Mouse (Mus musculus) neural tube, embryonic 11.5 days (tissue): ENCODE results near the gene Prodh2. TPM values are rescaled to one million over a fixed set of nuclear protein-coding genes. Genes with fewer than 3 reads are reported as not detected.

ENCODE experiments used
- ATAC-seq: fragments of 200-750 bp; cut with Nextera tagmentation; 2 replicates; pipeline ENCODE4 v1.8.0; 2017; ENCODE audit warnings: moderate number of reproducible peaks, mild to moderate bottlenecking, moderate TSS enrichment, moderate library complexity; ENCODE audit not compliant: insufficient read depth, low FRiP score, low TSS enrichment
- DNase-seq: peaks from one replicate; pipeline ENCODE4 v3.0.0-alpha.2; 2015; ENCODE audit warnings: low spot score
- H3K27ac ChIP-seq: fragments of 300-500 bp; sonication (generic); 2 replicates; pipeline ENCODE4 v1.5.1; 2014; ENCODE audit warnings: low read depth, mild to moderate bottlenecking, low read length
- H3K27me3 ChIP-seq: fragments of 300-500 bp; sonication (generic); 2 replicates; pipeline ENCODE4 v1.6.1; 2014; ENCODE audit warnings: mild to moderate bottlenecking, low read length, mixed read lengths; ENCODE audit not compliant: control insufficient read depth, insufficient read depth
- H3K36me3 ChIP-seq: fragments of 300-500 bp; sonication (generic); 2 replicates; pipeline ENCODE4 v1.6.1; 2014; ENCODE audit warnings: mild to moderate bottlenecking, low read length, moderate library complexity, mixed read lengths; ENCODE audit not compliant: control insufficient read depth, insufficient read depth
- H3K4me1 ChIP-seq: fragments of 300-500 bp; sonication (generic); 2 replicates; pipeline ENCODE4 v1.6.1; 2014; ENCODE audit warnings: low read length, mixed read lengths; ENCODE audit not compliant: control insufficient read depth, insufficient read depth
- H3K4me2 ChIP-seq: fragments of 300-500 bp; sonication (generic); 2 replicates; pipeline ENCODE4 v1.6.1; 2014; ENCODE audit warnings: low read depth, mild to moderate bottlenecking, moderate library complexity
- H3K4me3 ChIP-seq: fragments of 300-500 bp; sonication (generic); 2 replicates; pipeline ENCODE4 v1.5.1; 2014; ENCODE audit warnings: low read depth, low read length
- H3K9ac ChIP-seq: fragments of 300-500 bp; sonication (generic); 2 replicates; pipeline ENCODE4 v1.6.1; 2014; ENCODE audit warnings: mild to moderate bottlenecking, low read length
- H3K9me3 ChIP-seq: fragments of 300-500 bp; sonication (generic); 2 replicates; pipeline ENCODE4 v1.6.1; 2016; ENCODE audit warnings: low read length; ENCODE audit not compliant: control insufficient read depth
- WGBS: fragments of 180-500 bp; shearing (Covaris S2); extraction: QIAGEN DNeasy Blood & Tissue Kit; methylation state at CpG from one replicate; pipeline ENCODE4 v1.1.7; 2014; 5-methylcytosine and 5-hydroxymethylcytosine counted together
- microRNA-seq: library from miRNA; unstranded; fragments of <30 nt; microRNA quantifications from one replicate; pipeline ENCODE4, GENCODE M21; 2016
- polyA plus RNA-seq: library from polyadenylated mRNA; unstranded; fragments of >200 nt; fragmentation: Nextera tagmentation; extraction: Ambion mirVana; gene quantifications from 2 replicates; pipeline ENCODE4 v1.2.1, GENCODE M21; 2014

Prodh2 gene
- polyA plus RNA-seq, 1 experiment from 2014 or later, result not detected

DNA sequence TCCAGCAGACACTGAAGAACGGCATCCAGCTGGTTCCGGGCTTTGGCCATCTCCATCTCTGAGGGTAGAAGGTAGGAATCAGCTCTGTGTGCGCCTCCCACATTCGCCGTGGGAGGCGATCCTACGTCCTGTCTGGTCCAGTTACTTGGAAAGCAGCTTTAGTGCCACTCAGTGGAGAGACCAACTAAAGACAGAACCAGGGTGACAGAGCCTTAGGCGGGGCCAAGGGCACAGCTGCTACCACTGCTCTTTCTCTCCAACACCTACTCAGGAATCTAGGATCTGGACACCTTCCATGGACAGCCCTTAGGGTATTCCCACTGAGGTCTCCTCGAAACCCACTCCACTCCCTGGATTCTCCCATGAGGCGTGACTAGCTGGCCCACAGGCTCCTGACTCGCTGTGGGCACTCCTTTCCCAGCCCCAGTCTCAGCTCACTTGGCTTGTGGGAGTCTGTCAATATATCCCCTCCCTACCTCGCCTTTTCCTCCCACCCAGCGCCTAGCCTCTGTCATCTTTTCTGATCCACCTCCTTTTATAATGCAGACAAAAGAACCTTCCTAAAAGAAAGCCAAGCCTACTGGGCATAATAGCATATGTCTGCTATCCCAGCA, 64.6 kb downstream of the Prodh2 start:
- Histone ChIP-seq H3K4me3 (0 out of 2 replicates have a peak overlapping the region, but pooled peaks have one; percentile 49), H3K36me3 (peaks cover 16% of the 10 kb centered on the region), H3K4me2 (peak overlapping the region; percentile 90), H3K4me1 (peaks cover 15% of the 10 kb centered on the region), H3K27me3 (no peaks in the 10 kb centered on the region), H3K27ac (no peak overlapping the region), H3K9ac (no peak overlapping the region), H3K9me3 (no peaks in the 10 kb centered on the region)
- 90% methylated on average over 13 of the region's 13 CpGs for WGBS
- DNase-seq (no peak), ATAC-seq (no peak)

DNA sequence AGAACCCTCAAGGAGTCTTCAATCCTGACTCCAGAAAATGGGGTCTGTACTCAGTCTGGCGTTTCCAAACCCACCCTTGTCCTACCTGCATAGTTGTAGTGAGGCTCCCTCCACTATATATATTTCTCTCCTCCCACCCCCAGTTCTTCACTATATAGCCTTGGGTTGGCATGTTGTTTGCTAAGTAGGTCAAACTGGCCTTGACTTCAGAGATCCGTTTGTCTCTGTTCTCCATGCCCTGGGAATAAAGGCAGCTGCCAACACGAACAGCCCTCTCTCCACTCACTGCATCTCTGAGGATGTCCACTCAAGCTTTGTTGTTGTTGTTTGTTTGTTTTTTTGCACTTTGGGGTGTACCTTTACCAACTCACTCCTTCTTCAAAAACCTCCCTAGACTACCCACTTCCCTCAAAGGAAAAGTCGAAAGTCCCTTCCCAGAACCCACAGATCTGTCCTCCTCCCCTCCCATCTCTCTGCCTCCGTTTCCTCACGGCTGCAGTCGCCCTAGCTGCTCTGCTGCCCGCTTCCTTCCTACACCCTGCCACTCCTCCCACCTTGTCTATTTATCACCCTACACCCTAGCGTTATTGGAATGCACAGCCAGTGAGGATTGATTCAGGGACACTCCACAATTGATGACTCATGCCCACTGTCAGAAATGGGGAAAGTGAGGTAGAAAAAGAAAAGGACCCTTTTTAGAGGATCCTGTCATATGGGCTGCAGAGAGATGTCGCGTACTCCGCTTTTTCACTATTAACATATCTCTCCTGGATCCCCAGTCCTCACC, 65.4 kb downstream of the Prodh2 start:
- H3K4me1 ChIP-seq, result peaks cover 9% of the 10 kb centered on the region
- WGBS, result 19% methylated on average over 12 of the region's 12 CpGs
- no peak overlapping the region for H3K27ac ChIP-seq
- ATAC-seq, result no peak
- DNase-seq, result no peak
- H3K27me3 ChIP-seq, result no peaks in the 10 kb centered on the region
- peak overlapping the region; percentile 52 for H3K9ac ChIP-seq
- peak overlapping the region; percentile 90 for H3K4me2 ChIP-seq
- H3K9me3 ChIP-seq, result no peaks in the 10 kb centered on the region
- peaks cover 16% of the 10 kb centered on the region for H3K36me3 ChIP-seq
- peak overlapping the region; percentile 49 for H3K4me3 ChIP-seq

GRCm38 (mm10) chr7:30559443-30559954, 66.1 kb downstream of the Prodh2 start, which contains the start of gene Lin37:
Lin37 (minus strand) TSS chr7:30559838.
- Histone ChIP-seq H3K27ac (no peak within 1 kb of the TSS), H3K27me3 (no peaks in the 10 kb centered on the region), H3K4me3 (peak within 1 kb of the TSS; percentile 49), H3K9me3 (no peaks in the 10 kb centered on the region), H3K9ac (peak within 1 kb of the TSS; percentile 52), H3K36me3 (peaks cover 15% of the 10 kb centered on the region), H3K4me2 (peak within 1 kb of the TSS; percentile 90), H3K4me1 (peaks cover 11% of the 10 kb centered on the region)
- ATAC-seq, result peak; percentile 84
- DNase-seq, result peak; percentile 96
- under 1% methylated on average over 20 of the region's 20 CpGs for WGBS

DNA sequence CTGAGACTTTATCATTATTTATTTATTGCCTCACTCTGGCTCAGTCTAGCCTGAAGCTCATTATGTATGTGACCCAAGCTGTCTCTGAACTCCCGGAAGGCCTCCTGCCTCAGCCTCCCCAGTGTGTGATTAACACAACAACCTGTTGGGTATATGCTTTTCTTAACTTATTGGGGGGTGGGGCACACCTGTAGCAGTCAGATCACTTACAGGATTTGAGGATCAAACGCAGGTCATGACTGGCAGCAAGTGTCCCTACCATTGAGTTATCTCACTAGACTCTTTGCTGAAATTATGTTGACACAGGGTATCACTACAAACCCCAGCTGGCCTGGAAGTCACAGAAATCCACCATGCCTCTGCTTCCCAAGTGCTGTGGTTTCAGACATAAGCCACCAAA, 66.9 kb downstream of the Prodh2 start:
- DNase-seq (no peak), ATAC-seq (no peak)
- Histone ChIP-seq H3K9me3 (no peaks in the 10 kb centered on the region), H3K36me3 (peaks cover 10% of the 10 kb centered on the region), H3K27me3 (no peaks in the 10 kb centered on the region), H3K27ac (no peak overlapping the region), H3K4me2 (no peak overlapping the region), H3K9ac (no peak overlapping the region), H3K4me1 (peaks cover 11% of the 10 kb centered on the region), H3K4me3 (no peak overlapping the region)
- 66% methylated on average over 2 of the region's 2 CpGs for WGBS

DNA sequence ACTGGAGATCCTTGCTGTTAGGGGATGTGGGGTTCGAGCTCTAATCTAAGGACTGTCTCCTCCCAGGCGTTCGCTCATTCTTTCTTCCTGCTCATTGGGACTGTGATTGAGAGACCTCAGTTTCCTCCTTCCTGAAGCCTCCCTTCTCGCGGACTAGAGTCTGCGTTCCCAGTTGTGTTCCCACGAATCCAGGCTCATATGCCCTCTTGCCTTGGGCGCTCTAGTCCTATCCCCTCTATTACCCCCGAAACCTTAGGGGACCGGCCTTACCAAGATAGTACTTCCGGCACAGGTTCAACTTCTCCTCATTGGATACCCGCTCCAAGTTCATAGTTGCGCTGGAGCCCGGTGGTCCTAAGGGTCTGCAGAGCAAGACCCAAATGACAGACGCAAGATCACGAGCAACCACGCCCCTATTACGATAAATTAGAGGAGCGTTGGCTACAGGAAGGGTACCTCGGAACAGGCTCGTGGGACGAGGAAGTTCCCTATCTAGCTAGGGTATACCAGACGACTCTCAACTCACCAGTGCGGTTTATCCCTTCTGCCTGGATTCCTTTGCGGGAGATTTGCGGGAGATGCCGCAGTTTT, 69.2 kb downstream of the Prodh2 start:
- Histone ChIP-seq H3K27ac (0 out of 2 replicates have a peak overlapping the region, but pooled peaks have one; percentile 11), H3K9ac (peak overlapping the region; percentile 52), H3K36me3 (no peaks in the 10 kb centered on the region), H3K4me2 (peak overlapping the region; percentile 83), H3K4me3 (peak overlapping the region; percentile 80), H3K9me3 (no peaks in the 10 kb centered on the region), H3K27me3 (no peaks in the 10 kb centered on the region), H3K4me1 (peaks cover 11% of the 10 kb centered on the region)
- DNase-seq, result peak; percentile 25
- ATAC-seq, result no peak
- 3% methylated on average over 27 of the region's 27 CpGs for WGBS

Small RNA genes within 50 kb of the gene (microRNA-seq; reads per million reads assigned to microRNA genes)
- 0.78 reads per million for gene Gm38670

Other genes with a start within 250 kb of the Prodh2 start
- gene Thap8, start 213.5 kb upstream of the Prodh2 start, polyA plus RNA-seq, result 0.18 and 0.36 TPM in 2 replicates
- gene Wdr62, start 213.2 kb upstream of the Prodh2 start, polyA plus RNA-seq, result 10.9 and 12.5 TPM in 2 replicates
- 100 and 102 TPM in 2 replicates for gene Clip3, start 201.9 kb upstream of the Prodh2 start, polyA plus RNA-seq
- gene Alkbh6, start 184.9 kb upstream of the Prodh2 start, polyA plus RNA-seq, result 87.4 and 94.0 TPM in 2 replicates
- 16.6 and 18.1 TPM in 2 replicates for gene Syne4, start 178.8 kb upstream of the Prodh2 start, polyA plus RNA-seq
- not detected in 2 replicates for gene E130208F15Rik, start 171.9 kb upstream of the Prodh2 start, polyA plus RNA-seq
- 23.1 and 26.5 TPM in 2 replicates for gene Sdhaf1, start 169.7 kb upstream of the Prodh2 start, polyA plus RNA-seq
- 6.3 TPM in 2 replicates for gene Lrfn3, start 130.8 kb upstream of the Prodh2 start, polyA plus RNA-seq
- gene Tyrobp, start 79.9 kb upstream of the Prodh2 start, polyA plus RNA-seq, result 17.8 and 17.9 TPM in 2 replicates
- not detected in 2 replicates for gene Hcst, start 73.8 kb upstream of the Prodh2 start, polyA plus RNA-seq
- gene Nfkbid, start 71.9 kb upstream of the Prodh2 start, polyA plus RNA-seq, result 0.84 and 0.99 TPM in 2 replicates
- gene Aplp1, start 48.1 kb upstream of the Prodh2 start, polyA plus RNA-seq, result 150 and 165 TPM in 2 replicates
- gene Kirrel2, start 35.9 kb upstream of the Prodh2 start, polyA plus RNA-seq, result 19.0 and 19.6 TPM in 2 replicates
- 1.8 and 3.4 TPM in 2 replicates for gene Nphs1, start 35.3 kb upstream of the Prodh2 start, polyA plus RNA-seq
- 48.8 and 51.1 TPM in 2 replicates for gene Arhgap33, start 41.4 kb downstream of the Prodh2 start, polyA plus RNA-seq
- gene Hspb6, start 58.6 kb downstream of the Prodh2 start, polyA plus RNA-seq, result 3.7 and 4.4 TPM in 2 replicates
- 8.6 and 12.1 TPM in 2 replicates for gene Proser3, start 58.7 kb downstream of the Prodh2 start, polyA plus RNA-seq
- gene Lin37, start 66.2 kb downstream of the Prodh2 start, polyA plus RNA-seq, result 46.2 and 47.0 TPM in 2 replicates
- 90.6 and 95.5 TPM in 2 replicates for gene U2af1l4, start 69.7 kb downstream of the Prodh2 start, polyA plus RNA-seq
- 7.3 and 7.6 TPM in 2 replicates for gene Gm49396, start 69.7 kb downstream of the Prodh2 start, polyA plus RNA-seq
- gene Psenen, start 70.0 kb downstream of the Prodh2 start, polyA plus RNA-seq, result 97.8 and 106 TPM in 2 replicates
- gene Igflr1, start 71.8 kb downstream of the Prodh2 start, polyA plus RNA-seq, result 1.3 and 3.6 TPM in 2 replicates
- 11.5 and 11.9 TPM in 2 replicates for gene Kmt2b, start 95.1 kb downstream of the Prodh2 start, polyA plus RNA-seq
- 0.18 TPM in 1 of 2 replicates, not detected in the other for gene Zbtb32, start 105.3 kb downstream of the Prodh2 start, polyA plus RNA-seq
- 4.8 TPM in 2 replicates for gene Upk1a, start 119.2 kb downstream of the Prodh2 start, polyA plus RNA-seq
- gene Cox6b1, start 132.5 kb downstream of the Prodh2 start, polyA plus RNA-seq, result 786 and 833 TPM in 2 replicates
- gene Etv2, start 142.2 kb downstream of the Prodh2 start, polyA plus RNA-seq, result not detected in 2 replicates
- 133 and 134 TPM in 2 replicates for gene Rbm42, start 156.7 kb downstream of the Prodh2 start, polyA plus RNA-seq
- 49.4 and 57.7 TPM in 2 replicates for gene Haus5, start 171.4 kb downstream of the Prodh2 start, polyA plus RNA-seq
- gene Pmis2, start 178.0 kb downstream of the Prodh2 start, polyA plus RNA-seq, result not detected in 2 replicates
- 0.58 TPM in 1 of 2 replicates, not detected in the other for gene 2200002J24Rik, start 205.3 kb downstream of the Prodh2 start, polyA plus RNA-seq
- gene Atp4a, start 218.6 kb downstream of the Prodh2 start, polyA plus RNA-seq, result 0.81 and 0.84 TPM in 2 replicates
- gene Tmem147, start 235.9 kb downstream of the Prodh2 start, polyA plus RNA-seq, result 167 and 172 TPM in 2 replicates